Comparison of ENCODE assay signal across 8 mouse cellular contexts in the genomic region with DNA sequence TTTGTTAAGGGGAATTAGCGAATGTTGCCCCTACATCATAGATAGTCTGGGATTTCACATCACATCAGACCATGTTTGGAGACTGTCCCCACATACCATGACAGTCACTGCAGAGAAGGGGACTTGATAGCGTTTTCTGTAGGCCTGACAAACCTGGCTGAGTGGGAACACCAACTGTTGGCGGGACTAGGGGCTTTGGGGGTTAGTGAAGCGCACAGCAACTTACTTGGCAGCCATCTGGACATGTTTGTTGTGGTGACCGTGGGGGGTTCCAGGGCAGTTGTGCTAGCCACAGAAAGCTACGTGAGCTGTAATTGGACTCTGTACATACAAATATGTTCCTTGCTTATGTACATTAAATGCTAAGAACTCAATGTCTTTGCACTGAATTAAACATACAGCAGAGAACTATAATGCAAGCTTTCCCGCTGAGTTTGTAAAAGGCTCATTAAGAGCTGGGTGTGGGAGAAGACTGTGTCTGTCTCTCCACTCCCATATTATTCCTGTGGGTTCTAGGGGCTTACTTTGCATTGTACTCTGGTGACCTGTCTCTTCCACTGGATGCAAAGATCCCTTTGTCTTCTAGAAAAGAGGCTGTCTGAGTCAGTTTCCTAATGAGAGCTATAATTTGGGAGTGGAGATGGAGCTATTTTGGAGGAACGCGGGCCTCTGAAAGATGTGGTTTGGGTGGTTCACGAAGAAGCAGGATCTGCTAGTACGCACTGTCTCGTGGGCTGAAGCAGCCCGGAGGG. TPM values are rescaled to one million over a fixed set of nuclear protein-coding genes. Genes with fewer than 3 reads are reported as not detected.
DNase-seq lines count a peak whose midpoint lies in the region; ATAC-seq and TF ChIP-seq lines count a peak whose summit lies in the region.

No protein-coding gene starts in this region.

- DNase-seq in cerebellum, postnatal 14 days, result peak; percentile 37 to 43
- no peak for DNase-seq in cerebellum, adult 11 months
- DNase-seq in thymus, adult 2 months, result no peak
- no peak for DNase-seq in thymus, postnatal 14 days
- no peak for DNase-seq in liver, embryonic 14.5 days (ENCODE audit: low read depth in 3 of 3, low spot score in 3 of 3)
- no peak for DNase-seq in stomach, postnatal 0 days (ENCODE audit: low spot score)
- no peak for DNase-seq in cerebellum, adult 18-20 months
- DNase-seq in urinary bladder, postnatal 10 days (ENCODE audit: low spot score), result no peak

- no peaks in the 10 kb centered on the region for H3K36me3 ChIP-seq in thymus, adult 2 months (ENCODE audit: control insufficient read depth, insufficient read depth, low read length)
- no peaks in the 10 kb centered on the region for H3K36me3 ChIP-seq in liver, embryonic 14.5 days (replicated peaks; ENCODE audit: control insufficient read depth, insufficient read depth, low read depth)
- 0 out of 2 replicates have a peak, but pooled peaks cover 2% of the 10 kb centered on the region for H3K36me3 ChIP-seq in stomach, postnatal 0 days (ENCODE audit: control insufficient read depth, insufficient read depth, low read length)

- peak; percentile 18; the same call in 1 of the 2 replicates for ATAC-seq in liver, embryonic 14.5 days (ENCODE audit: insufficient read depth)
- ATAC-seq in stomach, postnatal 0 days (ENCODE audit: low FRiP score, low TSS enrichment), result no peak

- peak overlapping the region; percentile 39 for H3K4me3 ChIP-seq in thymus, adult 2 months (ENCODE audit: control insufficient read depth, insufficient read depth, low read length)
- peak overlapping the region; percentile 2 to 47; a peak in 3 of 4 replicates for H3K4me3 ChIP-seq in liver, embryonic 14.5 days (ENCODE audit: insufficient read depth in 1 of 2, low read depth in 2 of 2, low read length in 2 of 2)
- H3K4me3 ChIP-seq in stomach, postnatal 0 days (ENCODE audit: low read depth, low read length), result no peak overlapping the region

- no peaks in the 10 kb centered on the region for H3K9me3 ChIP-seq in liver, embryonic 14.5 days (ENCODE audit: control insufficient read depth, low read length)
- H3K9me3 ChIP-seq in stomach, postnatal 0 days (ENCODE audit: control insufficient read depth, low read length), result no peaks in the 10 kb centered on the region

- no peaks in the 10 kb centered on the region for H3K27me3 ChIP-seq in thymus, adult 2 months (ENCODE audit: control insufficient read depth, insufficient read depth, low read length)
- H3K27me3 ChIP-seq in liver, embryonic 14.5 days (ENCODE audit: control insufficient read depth, insufficient read depth, low read length), result no peaks in the 10 kb centered on the region
- H3K27me3 ChIP-seq in stomach, postnatal 0 days (ENCODE audit: control insufficient read depth, insufficient read depth, low read length), result no peaks in the 10 kb centered on the region

- TF ChIP-seq CTCF in thymus, adult 2 months (IDR thresholded peaks at IDR 0.05; ENCODE audit: borderline replicate concordance, control insufficient read depth, extremely low read depth, insufficient read depth, low read length, poor library complexity), result no peak
- TF ChIP-seq CTCF in liver, embryonic 14.5 days (IDR thresholded peaks at IDR 0.05; ENCODE audit: low read depth), result no peak
- TF ChIP-seq CTCF in stomach, postnatal 0 days (IDR thresholded peaks at IDR 0.05; ENCODE audit: low read depth), result no peak

- WGBS in thymus, adult 2 months, result 48% methylated on average over 13 of the region's 13 CpGs
- WGBS in liver, embryonic 14.5 days (ENCODE audit: insufficient replicate concordance), result 57% methylated on average over 13 of the region's 13 CpGs
- WGBS in stomach, postnatal 0 days, result 66% methylated on average over 13 of the region's 13 CpGs

- no peak for TF ChIP-seq EP300 in liver, embryonic 14.5 days (IDR thresholded peaks at IDR 0.05; ENCODE audit: low read depth)
- no peak for TF ChIP-seq EP300 in stomach, postnatal 0 days (optimal IDR thresholded peaks at IDR 0.05)

- no peak overlapping the region for H3K9ac ChIP-seq in liver, embryonic 14.5 days (replicated peaks)
- H3K9ac ChIP-seq in stomach, postnatal 0 days (ENCODE audit: low read length), result no peak overlapping the region

- no peak for TF ChIP-seq POLR2A in thymus, adult 2 months (IDR thresholded peaks at IDR 0.05; ENCODE audit: control insufficient read depth, extremely low read depth, insufficient read depth, low read length, poor library complexity)

- H3K4me1 ChIP-seq in thymus, adult 2 months (replicated peaks; ENCODE audit: control insufficient read depth, insufficient read depth, low read length), result peaks cover 5% of the 10 kb centered on the region
- peaks cover 0 to 7% of the 10 kb centered on the region in 2 experiments; a peak in 2 of 4 replicates for H3K4me1 ChIP-seq in liver, embryonic 14.5 days (replicated peaks; ENCODE audit: control insufficient read depth in 2 of 2, insufficient read depth in 2 of 2, low read length in 1 of 2)
- peaks cover 8% of the 10 kb centered on the region; the same call in 1 of the 2 replicates for H3K4me1 ChIP-seq in stomach, postnatal 0 days (replicated peaks; ENCODE audit: control insufficient read depth, insufficient read depth)

- peak overlapping the region; percentile 47 for H3K4me2 ChIP-seq in liver, embryonic 14.5 days (ENCODE audit: low read depth)
- peak overlapping the region; percentile 17; the same call in 1 of the 2 replicates for H3K4me2 ChIP-seq in stomach, postnatal 0 days (replicated peaks; ENCODE audit: low read depth)

- no peak overlapping the region for H3K27ac ChIP-seq in thymus, adult 2 months (ENCODE audit: control insufficient read depth, insufficient read depth, low read length)
- H3K27ac ChIP-seq in liver, embryonic 14.5 days, result no peak overlapping the region
- H3K27ac ChIP-seq in stomach, postnatal 0 days (replicated peaks), result peak overlapping the region; percentile 35

RNA-seq across cellular contexts. Expression of a gene that starts 11.7 kb away (rescaled TPM):
- 10.9 and 16.3 TPM in 2 replicates for polyA plus RNA-seq in thymus, adult 2 months (2012; rRNA removed)
- 8.5 and 13.7 TPM in 2 replicates for polyA plus RNA-seq in liver, embryonic 14.5 days (2012; rRNA removed)
- polyA plus RNA-seq in liver, embryonic 14.5 days (2014; fragmentation: Nextera tagmentation; extraction: Ambion mirVana), result 14.8 and 15.1 TPM in 2 replicates
- polyA plus RNA-seq in stomach, postnatal 0 days (2015; fragmentation: Nextera tagmentation; extraction: Ambion mirVana), result 185 and 191 TPM in 2 replicates

Comparison
In these comparisons a context has a peak if more than half of its experiments do, and no peak if none do; other contexts are left out.
1. DNase-seq: peak in cerebellum, postnatal 14 days (2 of 2); none in cerebellum, adult 11 months (single experiment), thymus, adult 2 months (single experiment), thymus, postnatal 14 days (single experiment), liver, embryonic 14.5 days (0 of 3), stomach, postnatal 0 days (single experiment), cerebellum, adult 18-20 months (0 of 2) and urinary bladder, postnatal 10 days (single experiment).
2. RNA of a gene that starts 11.7 kb away (polyA plus RNA-seq): 185 to 191 TPM in stomach, postnatal 0 days; 10.9 to 16.3 TPM in thymus, adult 2 months and 8.5 to 15.1 TPM in liver, embryonic 14.5 days; every median in the first group is over 10 times any median in the second.